Mouse (Mus musculus): ENCODE data around the gene Hmgn2. TPM values are rescaled to one million over a fixed set of nuclear protein-coding genes. Genes with fewer than 3 reads are reported as not detected.
A peak's percentile ranks its signal among the peaks of the same experiment; 100 is the strongest.

The Hmgn2 gene
- polyA plus RNA-seq, 1 experiment = 108 TPM

- Histone ChIP-seq H3K4me3 (no peak overlapping the region), H3ac (ENCODE audit: control insufficient read depth, insufficient read length) (no peak overlapping the region), H3K4me2 (ENCODE audit: low read depth) (no peak overlapping the region), H3K79me2 (ENCODE audit: control insufficient read depth, insufficient read depth) (peaks cover 14% of the 10 kb centered on the region), H3K36me3 (ENCODE audit: control insufficient read depth, insufficient read depth) (peaks cover 8% of the 10 kb centered on the region), H3K27me3 (ENCODE audit: control insufficient read depth, insufficient read depth, insufficient read length) (no peaks in the 10 kb centered on the region)
- TF ChIP-seq POLR2A (IDR thresholded peaks at IDR 0.05; ENCODE audit: insufficient read length, low read depth) = no peak
- TF ChIP-seq SRF (IDR thresholded peaks at IDR 0.05; ENCODE audit: control insufficient read depth, insufficient read length, low read depth) = no peak
- no peak for TF ChIP-seq TCF12 (IDR thresholded peaks at IDR 0.05; ENCODE audit: insufficient read depth, poor library complexity, severe bottlenecking)
- no peak for TF ChIP-seq TCF3 (IDR thresholded peaks at IDR 0.05; ENCODE audit: insufficient read length, low read depth)
- TF ChIP-seq USF1 (IDR thresholded peaks at IDR 0.05; ENCODE audit: low read depth) = no peak
- TF ChIP-seq REST (IDR thresholded peaks at IDR 0.05; ENCODE audit: insufficient read depth, insufficient read length) = no peak
- TF ChIP-seq POLR2AphosphoS2 (IDR thresholded peaks at IDR 0.05; ENCODE audit: insufficient read length, low read depth) = no peak
Measured at GRCm38 (mm10) chr4:133970196-133970595, 1.7 kb upstream of the Hmgn2 start.

- H3K4me3 ChIP-seq = peak overlapping the region; percentile 52
- peaks cover 14% of the 10 kb centered on the region for H3K79me2 ChIP-seq (ENCODE audit: control insufficient read depth, insufficient read depth)
- no peak overlapping the region for H3ac ChIP-seq (ENCODE audit: control insufficient read depth, insufficient read length)
- H3K36me3 ChIP-seq (ENCODE audit: control insufficient read depth, insufficient read depth) = peaks cover 11% of the 10 kb centered on the region
- H3K27me3 ChIP-seq (ENCODE audit: control insufficient read depth, insufficient read depth, insufficient read length) = no peaks in the 10 kb centered on the region
- no peak for TF ChIP-seq SRF (IDR thresholded peaks at IDR 0.05; ENCODE audit: control insufficient read depth, insufficient read length, low read depth)
- TF ChIP-seq USF1 (IDR thresholded peaks at IDR 0.05; ENCODE audit: low read depth) = no peak
- no peak for TF ChIP-seq POLR2A (IDR thresholded peaks at IDR 0.05; ENCODE audit: insufficient read length, low read depth)
- TF ChIP-seq MYOD1 (IDR thresholded peaks at IDR 0.05; ENCODE audit: control insufficient read depth in 1 of 3, insufficient read length in 2 of 3, low read depth in 2 of 3) = no peak
- peak; percentile 66 for TF ChIP-seq POLR2AphosphoS2 (IDR thresholded peaks at IDR 0.05; ENCODE audit: insufficient read length, low read depth)
- H3K4me2 ChIP-seq (ENCODE audit: low read depth) = peak overlapping the region; percentile 87
Measured at GRCm38 (mm10) chr4:133969114-133969770, 792 bp upstream of the Hmgn2 start.

- Histone ChIP-seq H3K79me2 (ENCODE audit: control insufficient read depth, insufficient read depth) (peaks cover 14% of the 10 kb centered on the region), H3K36me3 (ENCODE audit: control insufficient read depth, insufficient read depth) (peaks cover 11% of the 10 kb centered on the region), H3K4me2 (ENCODE audit: low read depth) (peak overlapping the region; percentile 87), H3K27me3 (ENCODE audit: control insufficient read depth, insufficient read depth, insufficient read length) (no peaks in the 10 kb centered on the region), H3ac (ENCODE audit: control insufficient read depth, insufficient read length) (peak overlapping the region; percentile 74), H3K4me3 (peak overlapping the region; percentile 52)
- TF ChIP-seq USF1 (IDR thresholded peaks at IDR 0.05; ENCODE audit: low read depth) (peak; percentile 96), POLR2AphosphoS2 (IDR thresholded peaks at IDR 0.05; ENCODE audit: insufficient read length, low read depth) (no peak)
Measured at GRCm38 (mm10) chr4:133967866-133968149, 642 bp downstream of the Hmgn2 start.

- peak overlapping the region; percentile 97 for H3K4me2 ChIP-seq (ENCODE audit: low read depth)
- TF ChIP-seq TCF3 (IDR thresholded peaks at IDR 0.05; ENCODE audit: insufficient read length, low read depth) = peak; percentile 4
- TF ChIP-seq USF1 (IDR thresholded peaks at IDR 0.05; ENCODE audit: low read depth) = no peak
- peak; percentile 57 for TF ChIP-seq POLR2A (IDR thresholded peaks at IDR 0.05; ENCODE audit: insufficient read length, low read depth)
- peak; percentile 78 to 93 (median 84) for TF ChIP-seq MYOG (IDR thresholded peaks at IDR 0.05; ENCODE audit: control insufficient read depth in 1 of 3, insufficient read depth in 1 of 3, insufficient read length in 2 of 3, low read depth in 2 of 3)
- no peak for TF ChIP-seq REST (IDR thresholded peaks at IDR 0.05; ENCODE audit: insufficient read depth, insufficient read length)
- no peak for TF ChIP-seq MAX (IDR thresholded peaks at IDR 0.05; ENCODE audit: low read depth)
- TF ChIP-seq E2F4 (IDR thresholded peaks at IDR 0.05; ENCODE audit: insufficient read depth) = peak; percentile 44
- TF ChIP-seq SRF (IDR thresholded peaks at IDR 0.05; ENCODE audit: control insufficient read depth, insufficient read length, low read depth) = no peak
- TF ChIP-seq MYOD1 (IDR thresholded peaks at IDR 0.05; ENCODE audit: control insufficient read depth in 1 of 3, insufficient read length in 2 of 3, low read depth in 2 of 3) = peak in 2 of 3 experiments; percentile 85 to 91
- TF ChIP-seq POLR2AphosphoS2 (IDR thresholded peaks at IDR 0.05; ENCODE audit: insufficient read length, low read depth) = peak; percentile 53
- peak; percentile 77 for TF ChIP-seq CEBPB (IDR thresholded peaks at IDR 0.05; ENCODE audit: insufficient read depth, poor library complexity, severe bottlenecking)
- peak; percentile 19 for TF ChIP-seq TCF12 (IDR thresholded peaks at IDR 0.05; ENCODE audit: insufficient read depth, poor library complexity, severe bottlenecking)
- H3K36me3 ChIP-seq (ENCODE audit: control insufficient read depth, insufficient read depth) = peaks cover 11% of the 10 kb centered on the region
- H3K4me3 ChIP-seq = peak overlapping the region; percentile 52
- peaks cover 14% of the 10 kb centered on the region for H3K79me2 ChIP-seq (ENCODE audit: control insufficient read depth, insufficient read depth)
- H3ac ChIP-seq (ENCODE audit: control insufficient read depth, insufficient read length) = peak overlapping the region; percentile 74
- no peaks in the 10 kb centered on the region for H3K27me3 ChIP-seq (ENCODE audit: control insufficient read depth, insufficient read depth, insufficient read length)
Measured at GRCm38 (mm10) chr4:133967138-133967865, 1.1 kb downstream of the Hmgn2 start.

GRCm38 (mm10) chr4:133966271-133966940, 2.0 kb downstream of the Hmgn2 start:
- no peaks in the 10 kb centered on the region for H3K27me3 ChIP-seq (ENCODE audit: control insufficient read depth, insufficient read depth, insufficient read length)
- peak overlapping the region; percentile 97 for H3K4me2 ChIP-seq (ENCODE audit: low read depth)
- H3K4me3 ChIP-seq = peak overlapping the region; percentile 52
- H3K79me2 ChIP-seq (ENCODE audit: control insufficient read depth, insufficient read depth) = peaks cover 14% of the 10 kb centered on the region
- H3K36me3 ChIP-seq (ENCODE audit: control insufficient read depth, insufficient read depth) = peaks cover 11% of the 10 kb centered on the region
- TF ChIP-seq TCF12 (IDR thresholded peaks at IDR 0.05; ENCODE audit: insufficient read depth, poor library complexity, severe bottlenecking) (no peak), POLR2A (IDR thresholded peaks at IDR 0.05; ENCODE audit: insufficient read length, low read depth) (no peak), E2F4 (IDR thresholded peaks at IDR 0.05; ENCODE audit: insufficient read depth) (no peak), SRF (IDR thresholded peaks at IDR 0.05; ENCODE audit: control insufficient read depth, insufficient read length, low read depth) (no peak), POLR2AphosphoS2 (IDR thresholded peaks at IDR 0.05; ENCODE audit: insufficient read length, low read depth) (no peak), MYOD1 (IDR thresholded peaks at IDR 0.05; ENCODE audit: control insufficient read depth in 1 of 3, insufficient read length in 2 of 3, low read depth in 2 of 3) (no peak), CEBPB (IDR thresholded peaks at IDR 0.05; ENCODE audit: insufficient read depth, poor library complexity, severe bottlenecking) (no peak), USF1 (IDR thresholded peaks at IDR 0.05; ENCODE audit: low read depth) (no peak), REST (IDR thresholded peaks at IDR 0.05; ENCODE audit: insufficient read depth, insufficient read length) (no peak), MAX (IDR thresholded peaks at IDR 0.05; ENCODE audit: low read depth) (no peak), MYOG (IDR thresholded peaks at IDR 0.05; ENCODE audit: control insufficient read depth in 1 of 3, insufficient read depth in 1 of 3, insufficient read length in 2 of 3, low read depth in 2 of 3) (no peak), TCF3 (IDR thresholded peaks at IDR 0.05; ENCODE audit: insufficient read length, low read depth) (no peak)
- H3ac ChIP-seq (ENCODE audit: control insufficient read depth, insufficient read length) = no peak overlapping the region
